Mouse (Mus musculus) left cerebral cortex, adult 11 months (tissue): ENCODE data around the gene Crybg1.
A peak's percentile ranks its signal among the peaks of the same experiment; 100 is the strongest.

ENCODE experiments used
- DNase-seq: peaks from one replicate; pipeline ENCODE4 v3.0.0; 2022; ENCODE audit warnings: low spot score

Crybg1 gene

DNA sequence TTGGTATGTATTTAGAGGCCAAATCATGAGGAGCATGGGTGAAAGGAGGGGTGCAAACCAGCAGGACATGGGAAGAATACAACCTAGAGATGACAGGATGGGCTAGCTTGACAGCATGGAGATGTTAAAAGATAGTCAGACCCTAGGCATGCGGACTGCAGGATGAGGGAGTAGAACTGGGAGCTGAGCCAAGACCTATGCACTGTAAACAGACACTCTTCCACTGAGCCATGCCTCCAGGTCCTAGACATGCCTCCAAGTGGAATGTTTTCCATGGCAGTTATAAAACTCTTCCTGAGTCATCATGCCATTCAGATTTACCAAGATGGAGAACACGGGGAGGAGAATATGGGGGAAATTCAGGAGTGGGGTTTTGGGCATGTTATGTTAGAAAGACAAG is 53.9 kb downstream of the Crybg1 start:
- no peak for DNase-seq

DNA sequence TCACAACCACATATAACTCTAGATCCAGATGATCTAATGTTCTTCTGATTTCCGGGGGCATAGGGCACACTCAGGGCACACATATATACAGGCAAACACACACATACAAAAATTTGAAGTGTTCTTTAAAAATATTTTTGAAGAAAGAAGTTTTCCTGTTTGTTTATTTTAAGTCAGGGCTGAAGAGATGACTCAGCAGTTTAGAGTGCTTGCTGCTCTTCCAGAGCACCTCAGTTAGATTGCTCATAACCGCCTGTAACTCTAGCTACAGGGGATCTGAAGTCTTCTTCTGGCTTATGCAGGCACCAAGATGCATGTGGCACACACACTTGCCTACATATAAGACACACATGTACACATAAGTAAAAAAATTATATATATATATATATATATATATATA is 56.9 kb downstream of the Crybg1 start:
- no peak for DNase-seq

GRCm38 (mm10) chr10:44080351-44080750 is 68.3 kb downstream of the Crybg1 start:
- no peak for DNase-seq

- peak; percentile 7 for DNase-seq
Measured at GRCm38 (mm10) chr10:44078799-44079521, 69.7 kb downstream of the Crybg1 start.

GRCm38 (mm10) chr10:44071095-44071494 is 77.6 kb downstream of the Crybg1 start:
- peak; percentile 7 for DNase-seq

DNA sequence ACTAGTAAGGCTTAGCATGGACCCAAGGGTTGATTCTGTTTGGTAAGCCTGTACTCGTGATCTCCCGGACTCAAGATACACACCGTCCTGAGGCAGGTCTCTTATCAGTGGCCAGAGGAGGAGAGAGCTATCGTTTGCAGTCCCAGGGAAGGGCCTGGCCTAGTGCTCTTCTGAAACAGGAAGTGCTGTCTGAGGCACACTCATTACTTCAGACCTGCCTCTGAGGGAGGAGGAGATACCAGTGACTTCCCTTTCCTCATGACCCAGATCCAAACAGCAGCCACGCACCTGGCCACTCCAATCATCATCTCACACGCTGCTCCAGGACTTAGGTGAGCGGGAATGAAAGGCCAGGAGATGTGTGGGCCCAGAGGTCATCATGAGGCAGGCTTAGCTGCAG is 79.5 kb downstream of the Crybg1 start:
- no peak for DNase-seq

DNA sequence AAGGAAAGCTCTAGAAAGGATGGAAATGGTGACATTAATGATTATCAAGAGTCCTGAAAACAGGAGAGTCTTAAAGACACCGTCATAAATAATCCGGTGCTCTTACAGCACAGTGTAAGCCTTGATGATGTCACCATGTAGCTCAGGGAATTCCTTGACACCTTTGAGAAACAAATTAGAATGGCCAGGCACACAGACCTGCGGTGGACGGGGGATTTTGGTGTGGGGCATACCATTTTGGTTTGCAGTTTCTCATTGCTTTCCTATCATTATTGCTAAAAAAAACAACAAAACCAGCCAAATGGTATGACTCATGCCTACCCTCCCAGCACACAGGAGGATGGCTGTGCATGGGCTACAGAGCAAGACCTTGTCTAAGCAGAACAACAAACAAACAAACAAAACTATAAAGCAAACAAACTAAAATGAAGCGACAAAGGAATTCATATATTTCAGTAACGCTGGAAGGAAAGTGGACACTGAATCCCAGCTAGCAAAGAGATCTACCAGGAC is 82.7 kb downstream of the Crybg1 start:
- no peak for DNase-seq

- no peak for DNase-seq
Measured at GRCm38 (mm10) chr10:44062981-44063380, 85.7 kb downstream of the Crybg1 start.

- no peak for DNase-seq
Measured at GRCm38 (mm10) chr10:44050913-44051312, 97.7 kb downstream of the Crybg1 start.

DNA sequence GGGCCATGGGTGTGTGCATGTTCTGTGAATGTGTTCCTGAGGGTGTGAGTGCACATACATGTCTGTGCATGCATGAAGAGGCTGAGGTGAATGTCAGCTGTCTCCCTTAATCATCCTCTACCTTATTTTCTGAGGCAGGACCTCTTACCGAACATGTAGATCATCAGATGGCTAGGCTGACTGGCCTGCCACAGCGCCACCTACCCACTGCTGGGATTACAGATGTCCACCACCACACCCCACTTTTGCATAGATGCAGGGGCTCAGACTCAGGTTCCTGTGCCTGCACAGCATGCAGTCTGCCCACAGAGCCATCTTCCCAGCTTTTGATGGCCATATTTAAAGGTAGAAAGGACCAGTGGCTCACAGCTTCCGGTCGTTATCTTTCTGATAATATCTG is 103.9 kb downstream of the Crybg1 start:
- no peak for DNase-seq

- DNase-seq = no peak
Measured at GRCm38 (mm10) chr10:44043630-44044029, 105.0 kb downstream of the Crybg1 start.

- DNase-seq = no peak
Measured at GRCm38 (mm10) chr10:44039185-44039584, 109.5 kb downstream of the Crybg1 start.

DNA sequence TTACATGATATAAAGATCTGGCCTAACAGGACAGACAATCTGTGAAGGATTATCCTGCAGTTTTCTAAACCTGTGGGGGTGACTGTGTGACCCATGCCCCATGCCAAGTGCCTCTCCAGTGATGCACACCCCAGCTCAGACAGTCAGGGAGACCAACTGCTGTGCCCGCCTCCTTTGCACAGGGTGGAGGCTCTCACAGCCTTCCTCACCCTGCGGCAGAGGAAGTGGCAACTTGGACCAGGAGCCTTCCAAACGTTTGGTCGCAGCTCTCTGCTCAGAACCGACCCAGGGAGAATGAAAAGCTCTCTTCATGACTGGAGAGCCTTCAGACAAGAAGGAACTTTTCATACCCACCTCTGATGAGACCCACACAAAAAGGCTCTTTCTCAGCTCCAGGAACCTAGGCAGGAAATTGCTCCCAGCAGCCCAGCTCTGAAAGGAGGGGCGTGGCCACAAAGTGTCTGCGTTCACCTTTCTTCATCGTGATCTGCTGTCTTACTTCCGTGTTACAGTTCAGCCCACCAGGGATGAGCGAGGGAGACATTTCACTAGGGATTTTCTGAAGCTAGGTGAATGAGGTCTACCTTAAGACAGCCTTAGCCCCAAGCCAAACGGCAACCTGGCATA is 110.6 kb downstream of the Crybg1 start:
- DNase-seq = no peak

- DNase-seq = no peak
Measured at GRCm38 (mm10) chr10:44029566-44029965, 119.1 kb downstream of the Crybg1 start.

GRCm38 (mm10) chr10:44027226-44027625 is 121.4 kb downstream of the Crybg1 start:
- no peak for DNase-seq

GRCm38 (mm10) chr10:44026105-44026504 is 122.5 kb downstream of the Crybg1 start:
- no peak for DNase-seq

- DNase-seq = no peak
Measured at GRCm38 (mm10) chr10:44024705-44025104, 123.9 kb downstream of the Crybg1 start.

- DNase-seq = no peak
Measured at GRCm38 (mm10) chr10:44020141-44020540, 128.5 kb downstream of the Crybg1 start.

GRCm38 (mm10) chr10:44018562-44018961 is 130.1 kb downstream of the Crybg1 start:
- no peak for DNase-seq

GRCm38 (mm10) chr10:44015631-44016030 is 133.0 kb downstream of the Crybg1 start:
- no peak for DNase-seq

GRCm38 (mm10) chr10:44013885-44014284 is 134.8 kb downstream of the Crybg1 start:
- no peak for DNase-seq

- DNase-seq = no peak
Measured at GRCm38 (mm10) chr10:44011408-44011807, 137.2 kb downstream of the Crybg1 start.

- DNase-seq = no peak
Measured at GRCm38 (mm10) chr10:44008808-44009207, 139.8 kb downstream of the Crybg1 start.

- no peak for DNase-seq
Measured at GRCm38 (mm10) chr10:44006815-44007214, 141.8 kb downstream of the Crybg1 start.
